Mouse (Mus musculus) embryonic fibroblast, embryonic 13.5 days (primary cell): ENCODE data around the gene Lrrc55.

Experiments
- CTCF ChIP-seq: IDR thresholded peaks from 2 replicates; pipeline ENCODE4 v1.5.1; 2011; ENCODE audit warnings: mild to moderate bottlenecking, control low read depth, low read length, moderate library complexity, borderline replicate concordance; ENCODE audit not compliant: insufficient read depth
- POLR2A ChIP-seq: IDR thresholded peaks from 2 replicates; pipeline ENCODE4 v1.6.1; 2011; ENCODE audit warnings: low read depth, mild to moderate bottlenecking, control low read depth, low read length, moderate library complexity

- TF ChIP-seq CTCF (no peak), POLR2A (no peak)
Observed at GRCm38 (mm10) chr2:85156136-85156535, 40.9 kb downstream of the Lrrc55 start.
